ENCODE assay signal across 9 mouse cellular contexts in genomic region chr11:117617368-117617908, GRCm38 (mm10). TPM values are rescaled to one million over a fixed set of nuclear protein-coding genes. Genes with fewer than 3 reads are reported as not detected.
DNase-seq lines count a peak whose midpoint lies in the region; ATAC-seq and TF ChIP-seq lines count a peak whose summit lies in the region.
"Had no signal": no experiment of that assay in that cellular context is flagged by ENCODE, and none has a peak within 500 bp of the region (broad histone marks: within the 10 kb centered on the region; RNA-seq: fewer than 3 reads in every experiment).

No protein-coding gene starts in this region.

- H3K9ac ChIP-seq in kidney, embryonic 15.5 days, result no peak overlapping the region
- peak overlapping the region; percentile 21; the same call in 1 of the 2 replicates for H3K9ac ChIP-seq in forebrain, embryonic 13.5 days
- no peak overlapping the region for H3K9ac ChIP-seq in intestine, postnatal 0 days (ENCODE audit: low read depth, low read length)
- peak overlapping the region; percentile 55 for H3K9ac ChIP-seq in neural tube, embryonic 13.5 days
- H3K9ac ChIP-seq: liver, embryonic 15.5 days had no signal

- TF ChIP-seq CTCF in intestine, postnatal 0 days (IDR thresholded peaks at IDR 0.05; ENCODE audit: low read depth), result no peak

- no peak overlapping the region; the same call in 1 of the 2 replicates for H3K4me3 ChIP-seq in kidney, embryonic 15.5 days (replicated peaks)
- H3K4me3 ChIP-seq in forebrain, embryonic 13.5 days, result no peak overlapping the region
- H3K4me3 ChIP-seq in intestine, postnatal 0 days (ENCODE audit: low read depth, low read length), result no peak overlapping the region
- H3K4me3 ChIP-seq in neural tube, embryonic 13.5 days, result peak overlapping the region; percentile 13
- H3K4me3 ChIP-seq: liver, embryonic 15.5 days had no signal

- H3K4me1 ChIP-seq in kidney, embryonic 15.5 days, result peaks cover 38% of the 10 kb centered on the region
- H3K4me1 ChIP-seq in forebrain, embryonic 13.5 days, result peaks cover 30% of the 10 kb centered on the region
- peaks cover 10% of the 10 kb centered on the region for H3K4me1 ChIP-seq in intestine, postnatal 0 days (replicated peaks; ENCODE audit: control insufficient read depth, insufficient read depth, low read length)
- peaks cover 52% of the 10 kb centered on the region for H3K4me1 ChIP-seq in neural tube, embryonic 13.5 days (replicated peaks)

- H3K36me3 ChIP-seq in kidney, embryonic 15.5 days, result no peaks in the 10 kb centered on the region
- H3K36me3 ChIP-seq in forebrain, embryonic 13.5 days (ENCODE audit: poor library complexity, severe bottlenecking), result no peaks in the 10 kb centered on the region
- no peaks in the 10 kb centered on the region for H3K36me3 ChIP-seq in intestine, postnatal 0 days (ENCODE audit: control insufficient read depth, insufficient read depth)
- no peaks in the 10 kb centered on the region for H3K36me3 ChIP-seq in neural tube, embryonic 13.5 days
- H3K36me3 ChIP-seq: liver, embryonic 15.5 days had no signal

- WGBS in kidney, embryonic 15.5 days, result 13% methylated on average over 16 of the region's 16 CpGs
- 20% methylated on average over 16 of the region's 16 CpGs for WGBS in forebrain, embryonic 13.5 days
- 12% methylated on average over 16 of the region's 16 CpGs for WGBS in intestine, postnatal 0 days
- 15% methylated on average over 16 of the region's 16 CpGs for WGBS in neural tube, embryonic 13.5 days

- H3K4me2 ChIP-seq in kidney, embryonic 15.5 days, result peak overlapping the region; percentile 35
- H3K4me2 ChIP-seq in forebrain, embryonic 13.5 days, result peak overlapping the region; percentile 35
- peak overlapping the region; percentile 21; the same call in 1 of the 2 replicates for H3K4me2 ChIP-seq in intestine, postnatal 0 days (replicated peaks; ENCODE audit: low read depth)
- H3K4me2 ChIP-seq in neural tube, embryonic 13.5 days, result peak overlapping the region; percentile 43
- H3K4me2 ChIP-seq: liver, embryonic 15.5 days had no signal

- no peak for DNase-seq in kidney, postnatal 4 days
- DNase-seq in cerebellum, adult 8-10 months, result no peak
- DNase-seq in urinary bladder, adult 2 months (ENCODE audit: low spot score), result no peak
- no peak for DNase-seq in cerebellum, postnatal 10 days

- no peaks in the 10 kb centered on the region for H3K9me3 ChIP-seq in kidney, embryonic 15.5 days (replicated peaks)
- H3K9me3 ChIP-seq in forebrain, embryonic 13.5 days (replicated peaks), result no peaks in the 10 kb centered on the region
- H3K9me3 ChIP-seq in intestine, postnatal 0 days (ENCODE audit: control insufficient read depth), result no peaks in the 10 kb centered on the region
- no peaks in the 10 kb centered on the region for H3K9me3 ChIP-seq in neural tube, embryonic 13.5 days
- H3K9me3 ChIP-seq: liver, embryonic 15.5 days had no signal

- H3K27ac ChIP-seq in kidney, embryonic 15.5 days, result peak overlapping the region; percentile 1; the same call in 1 of the 2 replicates
- H3K27ac ChIP-seq in forebrain, embryonic 13.5 days, result peak overlapping the region; percentile 57
- no peak overlapping the region for H3K27ac ChIP-seq in intestine, postnatal 0 days (ENCODE audit: low read depth, low read length)
- H3K27ac ChIP-seq in neural tube, embryonic 13.5 days (replicated peaks), result peak overlapping the region; percentile 88
- H3K27ac ChIP-seq: liver, embryonic 15.5 days had no signal

- peaks cover 66% of the 10 kb centered on the region for H3K27me3 ChIP-seq in kidney, embryonic 15.5 days
- peaks cover 16% of the 10 kb centered on the region for H3K27me3 ChIP-seq in forebrain, embryonic 13.5 days
- peaks cover 17% of the 10 kb centered on the region for H3K27me3 ChIP-seq in intestine, postnatal 0 days (replicated peaks; ENCODE audit: control insufficient read depth, insufficient read depth, low read length)
- H3K27me3 ChIP-seq in neural tube, embryonic 13.5 days, result peaks cover 29% of the 10 kb centered on the region

- peak; percentile 52; the same call in 1 of the 2 replicates for ATAC-seq in kidney, embryonic 15.5 days (replicated peaks; ENCODE audit: low FRiP score)
- peak; percentile 30; the same call in 1 of the 2 replicates for ATAC-seq in forebrain, embryonic 13.5 days
- no peak for ATAC-seq in intestine, postnatal 0 days
- ATAC-seq in neural tube, embryonic 13.5 days (ENCODE audit: low read depth), result 0 out of 2 replicates have a peak, but pooled peaks have one; percentile 19

RNA-seq across cellular contexts. Expression of gene Tnrc6c, which starts 36.7 kb away (rescaled TPM):
- 10.0 and 10.5 TPM in 2 replicates for polyA plus RNA-seq in kidney, embryonic 15.5 days (2015; fragmentation: Nextera tagmentation; extraction: Ambion mirVana)
- 23.7 and 24.7 TPM in 2 replicates for polyA plus RNA-seq in forebrain, embryonic 13.5 days (2015; fragmentation: Nextera tagmentation; extraction: Ambion mirVana)
- 6.1 and 6.9 TPM in 2 replicates for polyA plus RNA-seq in intestine, postnatal 0 days (2015; fragmentation: Nextera tagmentation; extraction: Ambion mirVana)
- polyA plus RNA-seq in neural tube, embryonic 13.5 days (2015; fragmentation: Nextera tagmentation; extraction: Ambion mirVana), result 24.9 and 26.5 TPM in 2 replicates
- 11.9 and 19.1 TPM in 2 replicates for polyA plus RNA-seq in urinary bladder, adult 2 months (2012; rRNA removed)

Comparison
In these comparisons a context has a peak if more than half of its experiments do, and no peak if none do; other contexts are left out.
1. H3K9ac ChIP-seq: peak in forebrain, embryonic 13.5 days (single experiment) and neural tube, embryonic 13.5 days (single experiment); none in kidney, embryonic 15.5 days (single experiment) and intestine, postnatal 0 days (single experiment).
2. Peak in every context shown above with its lines, with median percentiles within 50 percentile points of each other: H3K4me2 ChIP-seq.